Mouse (Mus musculus) lung, adult 10 weeks (tissue): ENCODE data around the gene Olfr1261. TPM values are rescaled to one million over a fixed set of nuclear protein-coding genes. Genes with fewer than 3 reads are reported as not detected.

Experiments
- polyA plus RNA-seq: library from polyadenylated mRNA; stranded (reverse); fragments of 350-450 nt; fragmentation: Illumina TruSeq; extraction: RNeasy Lipid Tissue Mini Kit (QIAGEN cat#74804); gene quantifications from one replicate; pipeline ENCODE4 v1.2.3, GENCODE M21; 2014; ENCODE audit warnings: low read depth, low replicate concordance; ENCODE audit not compliant: insufficient read depth

Olfr1261 gene
- polyA plus RNA-seq = not detected

GRCm38 (mm10) chr2:89990921-89991320, at the start of gene Olfr1261:
Olfr1261 (plus strand) TSS chr2:89991221.

GRCm38 (mm10) chr2:89948564-89948963, 42.5 kb upstream of the Olfr1261 start, which contains the start of gene Olfr1259:
Olfr1259 (minus strand) TSS chr2:89948664.

GRCm38 (mm10) chr2:89974184-89974583, 16.8 kb upstream of the Olfr1261 start, which contains the start of gene Olfr1260:
Olfr1260 (plus strand) TSS chr2:89974340.

GRCm38 (mm10) chr2:89999845-90000244, 8.8 kb downstream of the Olfr1261 start, which contains the start of gene Olfr1262:
Olfr1262 (plus strand) TSS chr2:90000145.

GRCm38 (mm10) chr2:90011831-90012230, 20.8 kb downstream of the Olfr1261 start, which contains the start of gene Olfr1263:
Olfr1263 (plus strand) TSS chr2:90012131.

GRCm38 (mm10) chr2:90025477-90025876, 34.5 kb downstream of the Olfr1261 start, which contains the start of gene Olfr1264:
Olfr1264 (minus strand) TSS chr2:90025577.

GRCm38 (mm10) chr2:90035037-90035436, 44.0 kb downstream of the Olfr1261 start, which contains the start of gene Olfr1265:
Olfr1265 (plus strand) TSS chr2:90035337.

Other genes with a start within 250 kb of the Olfr1261 start
- not detected for gene Olfr1253, start 234.1 kb upstream of the Olfr1261 start, polyA plus RNA-seq
- not detected for gene Olfr1254, start 197.6 kb upstream of the Olfr1261 start, polyA plus RNA-seq
- gene Olfr1255, start 179.2 kb upstream of the Olfr1261 start, polyA plus RNA-seq = not detected
- gene Olfr1256, start 149.7 kb upstream of the Olfr1261 start, polyA plus RNA-seq = not detected
- gene Olfr48, start 143.0 kb upstream of the Olfr1261 start, polyA plus RNA-seq = not detected
- gene Olfr1257, start 112.8 kb upstream of the Olfr1261 start, polyA plus RNA-seq = not detected
- not detected for gene Olfr1258, start 63.9 kb upstream of the Olfr1261 start, polyA plus RNA-seq
- gene Olfr1259, start 42.6 kb upstream of the Olfr1261 start, polyA plus RNA-seq = not detected
- gene Olfr1260, start 16.9 kb upstream of the Olfr1261 start, polyA plus RNA-seq = not detected
- not detected for gene Olfr1262, start 8.9 kb downstream of the Olfr1261 start, polyA plus RNA-seq
- not detected for gene Olfr1263, start 20.9 kb downstream of the Olfr1261 start, polyA plus RNA-seq
- not detected for gene Olfr1264, start 34.4 kb downstream of the Olfr1261 start, polyA plus RNA-seq
- not detected for gene Olfr1265, start 44.1 kb downstream of the Olfr1261 start, polyA plus RNA-seq
- not detected for gene Olfr140, start 72.4 kb downstream of the Olfr1261 start, polyA plus RNA-seq
- gene Olfr1269, start 130.2 kb downstream of the Olfr1261 start, polyA plus RNA-seq = not detected
- gene Olfr32, start 151.1 kb downstream of the Olfr1261 start, polyA plus RNA-seq = not detected
- not detected for gene Olfr1270, start 161.9 kb downstream of the Olfr1261 start, polyA plus RNA-seq
- gene Olfr1506, start 233.3 kb downstream of the Olfr1261 start, polyA plus RNA-seq = not detected